Mouse (Mus musculus): ENCODE results near the gene Hmbs.
A peak's percentile ranks its signal among the peaks of the same experiment; 100 is the strongest.
"Not testable (repeated sequence)": the region's sequence is repeated elsewhere in the genome, so short reads cannot be mapped to it uniquely, and the experiment has no call there.

The Hmbs gene

GRCm38 (mm10) chr9:44325032-44325767, 18.8 kb downstream of the Hmbs start:
- DNase-seq (ENCODE audit: low read depth, low spot score), result not testable (repeated sequence)

DNA sequence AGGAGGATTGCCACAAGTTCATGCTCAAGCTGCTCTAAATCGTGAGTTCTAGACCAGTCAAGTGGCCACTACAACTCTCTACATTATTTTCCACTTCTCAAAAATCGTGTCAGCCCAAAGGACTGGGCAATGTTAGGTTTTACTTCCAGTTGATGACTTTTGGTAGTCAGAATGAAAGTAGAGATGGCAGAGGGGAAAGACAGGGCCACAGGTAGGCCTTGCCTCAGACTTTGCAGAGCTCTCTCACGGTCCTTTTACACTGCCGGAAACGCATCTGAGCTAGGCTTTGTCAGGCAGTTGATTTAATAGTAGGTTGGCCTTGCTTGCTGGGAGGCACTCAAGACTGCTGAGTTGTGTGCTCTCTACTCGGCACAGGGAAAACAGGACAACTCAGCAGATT, 19.9 kb downstream of the Hmbs start:
- DNase-seq (ENCODE audit: low read depth, low spot score), result no peak

GRCm38 (mm10) chr9:44323656-44324055, 20.4 kb downstream of the Hmbs start:
- DNase-seq (ENCODE audit: low read depth, low spot score), result not testable (repeated sequence)

- peak; percentile 78 for DNase-seq (ENCODE audit: low read depth, low spot score)
Measured at GRCm38 (mm10) chr9:44320799-44321133, 23.3 kb downstream of the Hmbs start.

DNA sequence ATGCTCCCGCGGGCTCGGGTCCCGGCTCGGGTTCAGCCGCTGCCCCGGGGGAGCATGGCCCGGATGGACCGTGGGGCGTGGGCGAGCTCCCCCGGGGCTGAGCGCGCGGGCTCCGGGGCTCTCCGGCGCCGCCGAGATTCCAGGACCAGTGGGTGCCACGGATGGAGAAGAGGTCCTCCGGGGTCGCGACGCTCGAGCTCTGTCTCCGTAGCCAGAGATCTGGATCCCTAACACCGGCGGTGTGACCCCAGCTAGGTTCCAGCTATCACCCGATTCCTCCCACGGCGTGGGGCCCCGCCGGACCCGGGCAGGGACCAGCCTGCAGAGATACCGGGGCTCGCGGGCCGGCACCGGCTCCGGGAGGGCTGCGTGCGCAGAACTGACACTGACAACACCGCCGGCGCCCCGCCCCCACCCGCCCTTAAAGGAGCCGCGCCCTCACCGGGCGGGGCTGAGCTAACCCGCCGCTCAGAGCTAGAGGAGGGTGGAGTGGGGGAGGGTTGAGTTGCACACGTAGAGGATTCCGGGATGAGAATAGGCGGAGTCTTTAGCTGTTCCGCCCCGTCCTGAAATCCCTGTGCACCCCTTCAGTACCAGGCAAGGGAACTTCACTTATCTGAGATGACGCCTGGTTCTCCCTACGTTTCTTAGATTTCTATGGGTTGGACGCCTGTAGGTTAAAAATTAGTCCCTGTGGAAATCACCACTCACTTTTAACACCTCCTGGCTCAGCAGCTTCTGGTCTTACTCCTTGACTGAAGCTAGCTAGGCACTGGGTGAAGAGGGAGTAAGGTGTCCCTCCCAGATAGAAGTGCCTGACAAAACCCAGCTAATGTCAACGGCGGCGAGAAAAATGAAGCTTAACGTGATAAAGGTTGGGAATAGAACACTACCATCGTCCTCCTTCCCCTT, 23.9 kb downstream of the Hmbs start, which contains the start of gene C2cd2l:
Gene C2cd2l (minus strand): TSS at position 399 of the 912 bp plus-strand sequence.
- DNase-seq (ENCODE audit: low read depth, low spot score), result peak; percentile 99

GRCm38 (mm10) chr9:44319105-44319886, 24.7 kb downstream of the Hmbs start:
- peak; percentile 37 for DNase-seq (ENCODE audit: low read depth, low spot score)

- no peak for DNase-seq (ENCODE audit: low read depth, low spot score)
Measured at GRCm38 (mm10) chr9:44318826-44319095, 25.3 kb downstream of the Hmbs start.

DNA sequence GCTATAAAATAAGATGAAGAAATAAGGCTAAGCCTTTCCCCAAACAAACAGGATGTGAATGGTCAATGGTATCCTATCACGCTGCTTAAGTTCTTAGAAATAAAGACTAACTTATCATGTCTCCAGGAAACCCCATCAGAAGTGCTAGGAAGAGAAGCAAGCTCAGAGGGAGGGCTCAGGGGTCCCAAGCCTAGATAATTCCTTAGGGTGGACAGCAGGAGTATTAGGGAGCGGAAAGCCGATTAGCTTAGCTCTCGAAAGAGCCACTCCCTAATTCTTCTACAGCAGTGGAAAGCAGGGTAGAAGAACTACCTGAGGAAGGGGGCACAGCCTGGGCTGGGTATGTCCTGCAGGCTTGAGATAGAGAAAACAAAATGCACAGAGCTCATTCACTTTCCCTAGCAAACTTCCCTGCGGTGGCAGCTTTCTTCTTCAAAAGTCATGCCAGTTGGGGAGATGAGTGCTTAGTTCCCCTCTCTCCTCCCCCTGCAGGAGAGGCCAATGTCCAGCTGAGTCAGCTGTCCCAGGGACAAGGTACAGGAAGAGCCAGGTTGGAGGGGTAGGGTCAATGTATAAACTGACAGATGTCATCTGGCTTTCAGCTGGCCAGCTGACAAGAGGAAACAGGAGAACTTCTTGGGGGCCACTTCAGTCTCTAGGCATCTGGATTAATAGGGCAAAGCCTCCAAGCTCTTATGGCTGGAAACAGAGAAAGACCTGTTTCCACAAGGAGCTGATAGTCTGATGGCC, 25.8 kb downstream of the Hmbs start:
- DNase-seq (ENCODE audit: low read depth, low spot score), result no peak

DNA sequence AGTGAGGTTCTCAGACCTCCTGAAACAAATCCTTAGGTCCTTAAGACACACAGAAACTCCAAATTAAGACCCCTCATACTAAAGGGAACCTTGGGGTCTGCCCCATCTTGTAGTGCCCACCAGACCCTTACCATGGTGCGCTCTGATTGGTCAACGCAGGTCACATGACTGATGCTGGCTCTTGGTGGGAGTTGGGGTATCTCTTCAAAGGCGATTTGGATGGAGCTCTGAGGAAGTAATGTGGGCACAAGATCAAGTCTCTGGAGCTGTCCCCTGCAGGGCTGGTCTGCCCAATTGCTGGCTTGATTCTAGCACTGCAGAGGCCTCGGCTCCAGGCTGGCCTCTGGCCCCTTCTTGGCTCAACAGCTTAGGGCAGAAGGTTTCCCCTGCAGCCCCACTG, 26.6 kb downstream of the Hmbs start:
- DNase-seq (ENCODE audit: low read depth, low spot score), result no peak

GRCm38 (mm10) chr9:44314910-44315309, 29.1 kb downstream of the Hmbs start:
- DNase-seq (ENCODE audit: low read depth, low spot score), result no peak

DNA sequence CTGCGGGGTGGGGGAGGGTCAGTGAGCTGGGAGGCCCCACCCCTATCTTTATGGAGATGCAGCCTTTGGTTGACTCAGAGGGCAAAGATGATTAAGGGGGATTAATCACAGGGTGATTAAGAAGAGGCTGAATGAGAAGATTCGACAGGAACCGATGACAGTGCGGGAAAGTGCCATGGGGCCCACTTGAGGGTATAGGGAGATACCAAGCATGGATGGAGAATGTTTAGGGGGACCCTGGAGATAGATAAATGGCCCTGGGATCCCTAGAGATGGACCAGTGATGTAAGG, 29.8 kb downstream of the Hmbs start:
- no peak for DNase-seq (ENCODE audit: low read depth, low spot score)

GRCm38 (mm10) chr9:44313476-44314256, 30.4 kb downstream of the Hmbs start:
- peak; percentile 91 for DNase-seq (ENCODE audit: low read depth, low spot score)

- DNase-seq (ENCODE audit: low read depth, low spot score), result no peak
Measured at GRCm38 (mm10) chr9:44311136-44312134, 32.6 kb downstream of the Hmbs start.

DNA sequence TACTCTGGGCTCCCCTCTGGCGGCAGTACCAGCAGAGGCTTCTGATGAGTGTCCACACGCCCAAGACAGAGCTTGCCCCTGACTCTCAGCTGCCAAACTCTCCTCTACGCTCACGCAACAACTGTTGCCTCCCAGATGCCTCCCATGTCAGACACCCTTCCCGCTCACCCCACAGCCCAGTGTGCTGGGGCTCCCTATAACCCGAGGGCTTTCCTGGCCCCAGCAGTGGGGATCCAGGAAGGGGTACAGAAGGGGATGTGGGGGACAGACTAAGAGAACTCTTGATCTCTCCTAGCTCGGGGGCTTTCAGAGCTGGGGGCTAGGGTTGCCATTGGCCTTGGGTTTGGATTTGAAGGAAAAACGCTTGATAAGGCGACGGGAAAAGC, 33.3 kb downstream of the Hmbs start:
- DNase-seq (ENCODE audit: low read depth, low spot score), result no peak

DNA sequence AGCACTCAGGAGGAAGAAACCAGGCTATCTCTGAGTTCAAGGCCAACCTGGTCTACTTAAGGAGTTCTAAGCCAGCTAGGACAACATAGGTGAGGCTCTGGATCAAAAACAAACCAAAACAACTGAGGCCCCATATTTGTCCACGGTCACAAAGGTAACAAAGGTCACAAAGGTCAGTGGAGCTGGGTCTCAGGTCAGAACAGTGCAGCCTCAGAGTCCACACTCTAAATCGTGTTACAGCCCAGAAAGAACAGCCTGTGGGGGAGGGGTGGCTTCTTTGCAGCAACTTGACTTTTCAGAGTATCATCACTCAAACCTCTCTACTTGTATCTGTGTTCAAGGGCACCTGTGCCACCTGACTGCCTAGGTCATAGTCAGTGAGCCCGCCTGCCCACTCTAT, 34.3 kb downstream of the Hmbs start:
- DNase-seq (ENCODE audit: low read depth, low spot score), result no peak

DNA sequence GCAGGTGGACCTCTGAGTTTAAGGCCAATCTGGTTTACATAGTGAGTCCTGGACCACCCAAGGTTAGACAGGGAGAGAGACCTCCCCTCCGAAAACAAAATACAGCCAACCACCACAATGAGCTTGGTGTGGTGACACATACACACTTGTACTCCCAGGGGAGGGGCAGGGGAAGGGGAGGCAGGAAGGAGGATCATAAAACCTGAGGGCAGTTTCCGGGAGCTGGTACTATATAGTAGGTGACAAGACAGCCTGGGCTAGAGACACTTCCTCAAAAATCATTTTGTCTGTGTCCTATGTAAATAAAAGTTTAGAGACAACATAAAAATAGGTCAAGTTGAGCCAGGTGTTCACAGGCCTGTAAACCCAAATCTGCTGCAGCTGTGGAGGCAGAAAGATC, 36.8 kb downstream of the Hmbs start:
- DNase-seq (ENCODE audit: low read depth, low spot score), result no peak

DNA sequence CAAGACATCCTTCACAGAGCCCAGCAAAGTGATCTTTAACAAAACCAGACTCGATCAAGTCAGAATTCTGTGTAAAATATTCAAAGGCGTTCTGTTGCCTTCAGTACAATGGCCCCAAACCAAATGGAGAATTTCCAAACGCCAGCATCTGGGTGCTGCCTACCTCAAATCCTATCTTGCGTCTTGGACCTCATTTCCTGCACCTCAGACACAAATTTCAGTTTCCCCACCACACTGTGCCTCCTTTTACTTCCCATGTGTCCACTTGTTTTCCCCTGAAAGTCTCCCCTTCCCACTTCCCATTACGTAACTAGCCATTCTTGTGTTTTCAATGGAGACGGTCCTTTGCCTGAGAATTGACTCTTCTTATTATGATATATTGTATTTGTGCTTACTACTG, 37.5 kb downstream of the Hmbs start:
- no peak for DNase-seq (ENCODE audit: low read depth, low spot score)

- peak; percentile 100 for DNase-seq (ENCODE audit: low read depth, low spot score)
Measured at GRCm38 (mm10) chr9:44305466-44306079, 38.5 kb downstream of the Hmbs start, which contains the start of gene Hinfp. Gene Hinfp (minus strand): TSS chr9:44305671.

DNA sequence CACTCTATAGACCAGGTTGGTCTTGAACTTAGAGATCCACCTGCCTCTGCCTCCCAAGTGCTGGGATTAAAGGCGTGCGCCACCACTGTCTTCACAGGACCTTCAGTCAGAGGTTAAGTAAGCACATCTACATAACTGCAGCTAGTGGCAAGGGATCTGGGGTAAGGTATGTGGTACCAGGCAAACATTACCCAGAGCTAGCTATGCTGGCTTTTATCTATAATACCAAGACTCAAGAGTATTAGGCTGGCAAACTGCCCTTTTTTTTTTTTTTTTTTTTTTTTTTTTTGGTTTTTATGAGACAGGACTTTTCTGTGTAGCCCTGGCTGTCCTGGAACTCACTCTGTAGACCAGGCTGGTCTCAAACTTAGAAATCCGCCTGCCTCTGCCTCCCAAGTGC, 44.0 kb downstream of the Hmbs start:
- not testable (repeated sequence) for DNase-seq (ENCODE audit: low read depth, low spot score)
